Mouse (Mus musculus) mesoderm, embryonic 11.5 days (tissue): ENCODE measurements at regions not wholly inside any gene's neighbourhood (a gene's known extent, or its start where the extent isn't known, plus 50 kb on each side); places are given as distances from the start of the nearest gene placed in this dataset.
A peak's percentile ranks its signal among the peaks of the same experiment; 100 is the strongest.
"Not testable (repeated sequence)": the region's sequence is repeated elsewhere in the genome, so short reads cannot be mapped to it uniquely, and the experiment has no call there.

ENCODE experiments used
- DNase-seq: peaks from one replicate; pipeline ENCODE4 v3.0.0-alpha.2; 2012; ENCODE audit warnings: low read depth, low spot score

GRCm38 (mm10) chr3:147841357-147841756, 989.2 kb downstream of the Ttll7 start:
- DNase-seq = no peak

DNA sequence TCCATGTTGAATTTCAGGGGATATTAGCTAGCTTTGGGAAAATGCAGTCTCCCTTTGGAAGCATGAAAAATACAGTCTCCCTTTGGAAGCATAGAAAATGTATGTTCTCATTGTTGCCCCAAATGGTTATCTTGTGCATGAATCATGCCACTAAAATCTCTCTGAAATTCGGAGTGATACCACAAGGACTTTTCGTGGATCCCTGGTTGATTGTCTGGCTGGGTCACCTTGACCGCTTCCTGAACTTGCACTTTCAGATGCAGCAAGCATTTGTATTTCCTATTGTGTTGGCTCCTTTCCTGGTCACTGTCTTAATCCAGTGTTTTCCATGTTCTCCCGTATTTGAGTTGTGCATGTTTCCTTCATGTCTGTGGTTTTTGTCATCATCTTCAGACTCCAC, 986.6 kb downstream of the Ttll7 start:
- no peak for DNase-seq

- DNase-seq = no peak
Observed at GRCm38 (mm10) chr3:147835716-147836115, 983.5 kb downstream of the Ttll7 start.

DNA sequence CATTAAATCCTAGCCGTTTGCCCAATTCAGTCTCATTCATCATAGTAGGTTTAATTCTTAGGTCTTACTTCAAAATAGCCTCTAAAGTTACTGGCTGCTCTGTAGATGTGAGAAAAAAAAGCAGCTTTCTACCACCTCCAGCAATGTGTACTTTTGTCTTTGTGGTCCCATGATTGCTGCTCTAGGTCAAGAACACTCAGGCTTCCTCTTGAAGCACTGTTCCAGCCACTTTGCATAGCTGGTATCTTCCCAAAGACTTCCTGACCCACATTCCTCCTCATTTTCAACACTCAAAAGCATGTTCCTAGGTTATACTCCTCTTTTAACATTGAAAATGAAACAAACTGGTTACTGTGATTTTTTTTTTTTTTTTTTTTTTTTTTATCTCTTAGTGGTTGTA, 973.2 kb downstream of the Ttll7 start:
- no peak for DNase-seq

- DNase-seq = peak; percentile 43
Observed at GRCm38 (mm10) chr3:147824451-147824850, 972.3 kb downstream of the Ttll7 start.

DNA sequence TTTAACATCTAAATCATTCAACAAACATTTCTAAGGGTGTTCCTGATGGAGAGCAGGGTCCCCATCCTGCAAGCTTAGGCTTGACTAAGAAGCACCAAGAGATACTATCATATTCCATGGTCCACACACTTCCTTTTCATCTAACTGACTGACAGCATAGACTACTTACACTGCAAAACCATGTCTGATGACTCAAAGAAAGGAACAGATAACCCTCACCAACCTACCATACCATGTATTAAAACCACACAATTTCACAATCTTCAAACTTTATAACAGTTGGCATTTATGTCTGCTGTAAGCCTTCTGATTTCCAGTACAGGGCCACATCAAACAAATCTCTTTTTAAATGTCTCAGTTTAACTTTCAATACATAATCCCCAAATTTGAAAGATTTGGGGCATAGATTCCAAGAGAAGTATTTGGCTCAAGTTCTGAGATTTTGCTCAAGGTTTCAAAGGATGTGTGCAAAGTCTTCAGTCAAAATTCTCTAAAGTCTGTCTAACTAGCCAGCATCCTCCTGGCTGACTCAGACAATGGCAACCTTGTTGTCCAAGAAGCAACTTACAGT, 962.0 kb downstream of the Ttll7 start:
- DNase-seq = no peak

DNA sequence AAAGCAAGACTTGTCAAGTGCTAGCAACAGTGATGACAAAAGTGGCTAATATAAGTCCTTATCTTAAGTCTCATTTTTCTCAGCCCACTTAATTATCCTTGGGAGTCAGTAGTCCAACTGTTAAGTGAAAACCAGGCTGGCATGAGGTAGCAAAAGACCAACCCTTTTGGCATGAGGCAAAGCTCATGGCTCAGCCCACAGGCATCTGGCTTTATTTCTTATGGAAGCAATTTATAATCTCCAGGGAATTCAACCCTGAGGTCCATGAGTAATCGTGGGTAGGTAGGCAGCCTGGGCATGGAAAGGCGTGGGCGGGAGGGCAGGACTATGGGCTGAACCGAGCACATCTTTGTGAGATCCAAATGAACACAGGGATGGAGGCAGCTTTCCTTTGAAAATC, 950.4 kb downstream of the Ttll7 start:
- DNase-seq = no peak

DNA sequence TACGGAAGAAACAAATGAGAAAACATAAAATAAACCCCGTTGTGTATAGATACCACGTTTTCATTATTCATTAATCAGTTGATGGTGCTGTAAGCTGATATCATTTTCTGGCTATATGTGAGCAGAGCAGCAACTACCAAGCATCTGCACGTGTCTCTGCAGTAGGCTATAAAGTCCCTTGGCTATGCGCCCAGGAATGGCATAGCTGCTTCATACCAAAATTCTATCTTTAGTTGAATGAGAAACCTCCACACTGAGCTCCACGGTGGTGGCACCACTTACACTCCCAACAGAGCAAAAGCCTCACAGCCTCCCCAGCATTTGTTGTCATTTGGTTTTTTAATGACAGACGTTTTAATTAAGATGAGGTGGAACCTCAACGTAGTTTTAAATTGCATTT, 944.4 kb downstream of the Ttll7 start:
- DNase-seq = no peak

DNA sequence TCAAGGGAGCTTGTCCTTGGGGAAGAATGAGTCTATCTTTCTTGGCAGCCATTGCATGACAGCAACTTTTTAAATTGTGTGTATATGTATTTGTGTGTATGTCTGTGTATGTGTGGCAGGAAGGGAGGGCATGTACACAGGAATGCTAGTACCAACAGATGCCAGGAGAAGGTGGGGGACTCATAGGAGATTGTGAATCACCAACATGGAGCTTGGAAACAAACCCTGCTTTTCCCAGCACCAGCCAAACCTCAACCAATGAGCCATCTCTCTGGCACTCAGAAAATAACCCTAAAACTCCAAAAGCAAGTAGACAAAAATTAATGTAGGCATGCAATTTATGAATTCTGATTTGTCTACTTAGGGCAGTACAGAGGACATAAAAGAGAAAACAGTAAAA, 942.9 kb downstream of the Ttll7 start:
- no peak for DNase-seq

DNA sequence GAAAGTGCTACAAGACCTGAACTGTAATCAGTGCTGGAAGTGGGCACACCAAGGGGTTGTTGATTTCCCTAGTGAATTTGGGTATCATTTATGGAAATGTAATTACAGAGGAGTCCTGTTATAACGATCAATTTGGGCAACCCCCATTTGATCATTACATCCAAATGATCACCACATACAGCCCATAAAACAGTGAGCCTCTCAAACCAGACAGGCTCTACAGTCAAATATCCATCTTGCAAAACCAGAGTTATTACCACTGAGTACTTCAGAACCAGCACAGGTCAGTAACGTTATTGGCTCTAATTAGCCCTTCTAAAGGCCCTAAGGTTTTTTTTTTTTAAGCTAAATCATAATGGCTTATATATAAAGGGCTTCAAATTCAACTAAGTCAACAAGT, 934.4 kb downstream of the Ttll7 start:
- DNase-seq = no peak

GRCm38 (mm10) chr3:147750842-147751191, 898.6 kb downstream of the Ttll7 start:
- no peak for DNase-seq

GRCm38 (mm10) chr3:147749939-147750841, 898.0 kb downstream of the Ttll7 start:
- DNase-seq = peak; percentile 10

- no peak for DNase-seq
Observed at GRCm38 (mm10) chr3:147749442-147749841, 897.3 kb downstream of the Ttll7 start.

GRCm38 (mm10) chr3:147736673-147737439, 884.7 kb downstream of the Ttll7 start:
- DNase-seq = no peak

DNA sequence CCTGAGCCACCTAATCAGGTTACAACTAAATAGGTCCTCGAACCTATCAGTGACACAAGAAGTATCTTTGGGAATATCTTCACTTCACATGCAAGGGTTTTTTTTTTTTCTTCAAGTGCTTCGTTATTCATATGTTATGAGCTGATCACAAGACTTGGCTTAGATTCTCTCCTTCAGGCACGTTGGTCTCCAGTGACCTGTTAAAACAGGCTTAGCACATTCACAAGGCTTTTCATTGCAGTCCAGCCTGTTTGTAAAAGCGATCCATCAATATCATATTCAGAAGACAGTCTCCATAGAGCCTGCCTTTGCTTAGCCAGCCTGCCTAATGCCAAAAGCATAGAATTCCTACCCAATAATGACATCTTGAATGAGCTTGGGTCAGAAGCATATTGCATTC, 864.2 kb downstream of the Ttll7 start:
- peak; percentile 5 for DNase-seq

GRCm38 (mm10) chr3:147707401-147707801, 855.2 kb downstream of the Ttll7 start:
- peak; percentile 63 for DNase-seq

- no peak for DNase-seq
Observed at GRCm38 (mm10) chr3:147683730-147684129, 831.6 kb downstream of the Ttll7 start.

DNA sequence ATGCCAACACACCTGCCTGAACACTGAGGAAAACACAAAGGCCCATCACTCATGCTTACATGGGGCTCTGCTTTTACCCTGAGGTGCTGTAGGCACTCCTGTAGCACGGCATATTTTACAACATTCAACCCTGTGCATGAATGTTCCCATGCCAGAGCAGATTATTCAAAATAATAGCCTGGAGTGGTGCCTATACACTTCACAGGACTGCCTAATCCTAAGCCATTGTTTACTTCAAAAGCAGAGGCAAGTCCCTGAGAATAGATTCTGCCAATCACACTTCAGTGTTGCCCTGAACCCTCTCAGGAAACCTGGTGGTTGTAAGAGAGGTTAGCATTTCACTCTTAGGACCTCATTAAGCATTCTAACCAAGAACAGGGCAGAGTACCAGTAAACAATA, 828.1 kb downstream of the Ttll7 start:
- DNase-seq = no peak

DNA sequence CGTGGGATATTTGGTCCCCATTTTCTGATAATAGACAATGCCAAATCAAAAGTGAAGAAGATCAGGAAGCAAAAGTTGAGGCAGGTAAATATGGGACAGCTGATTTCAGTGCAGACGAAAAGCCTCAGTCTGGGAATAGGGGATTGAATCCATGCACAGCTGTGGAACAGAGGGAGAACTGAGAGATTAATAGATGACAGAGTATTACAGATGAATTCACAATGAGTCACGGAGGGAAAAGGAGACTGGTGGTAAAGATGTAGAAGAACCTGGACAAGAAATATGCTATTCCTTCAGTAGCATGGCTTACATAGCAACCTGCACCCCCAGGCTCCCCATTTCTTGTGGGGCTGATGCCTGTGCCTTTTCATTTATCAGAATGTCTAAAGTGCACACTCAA, 810.4 kb downstream of the Ttll7 start:
- DNase-seq = no peak

DNA sequence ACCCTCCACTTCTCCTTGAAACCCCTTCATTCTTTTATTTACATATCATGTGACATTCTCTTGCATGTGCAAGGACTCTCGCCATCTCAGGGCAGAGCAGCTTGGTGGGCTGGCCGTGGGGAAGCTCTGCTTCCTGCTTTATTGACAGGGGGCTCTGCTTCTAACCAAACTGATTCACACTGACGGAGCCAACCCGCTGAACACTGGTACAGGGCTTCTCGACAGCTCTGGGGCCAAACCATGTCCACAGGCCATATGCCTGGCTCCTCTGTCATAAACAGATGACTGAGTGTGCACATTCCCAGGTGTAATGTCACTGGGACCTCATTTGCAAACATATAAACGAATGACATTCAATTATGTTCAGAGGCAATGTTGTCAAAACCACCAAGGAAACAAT, 800.7 kb downstream of the Ttll7 start:
- DNase-seq = no peak

GRCm38 (mm10) chr3:147635486-147635885, 783.3 kb downstream of the Ttll7 start:
- not testable (repeated sequence) for DNase-seq

DNA sequence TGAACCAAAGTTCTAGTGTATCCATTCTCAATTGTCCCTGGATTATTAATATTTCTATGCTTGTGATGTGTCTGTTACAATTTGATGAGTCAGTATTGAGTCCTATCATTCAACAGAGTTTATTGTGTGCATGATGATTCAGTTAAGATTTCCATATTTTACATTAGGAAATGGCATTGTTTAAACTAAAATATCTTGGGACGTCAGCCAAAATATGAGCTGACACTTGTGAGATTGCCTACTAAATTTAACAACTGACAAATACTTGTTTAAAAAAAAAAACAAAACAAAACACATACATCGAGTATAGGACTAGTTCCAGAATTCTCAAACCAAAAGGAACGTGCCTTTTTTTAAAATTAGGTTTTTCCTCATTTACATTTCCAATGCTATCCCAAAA, 779.0 kb downstream of the Ttll7 start:
- no peak for DNase-seq
